Mouse (Mus musculus) right cerebral cortex, adult 2 months (tissue): ENCODE data around the gene Rap1a.
"Not testable (repeated sequence)": the region's sequence is repeated elsewhere in the genome, so short reads cannot be mapped to it uniquely, and the experiment has no call there.

Source experiments
- DNase-seq, 2 experiments: peaks; one replicate each; pipeline ENCODE4 v3.0.0; 2021 to 2022; ENCODE audit warnings: low spot score in 2 of 2

Rap1a gene

DNA sequence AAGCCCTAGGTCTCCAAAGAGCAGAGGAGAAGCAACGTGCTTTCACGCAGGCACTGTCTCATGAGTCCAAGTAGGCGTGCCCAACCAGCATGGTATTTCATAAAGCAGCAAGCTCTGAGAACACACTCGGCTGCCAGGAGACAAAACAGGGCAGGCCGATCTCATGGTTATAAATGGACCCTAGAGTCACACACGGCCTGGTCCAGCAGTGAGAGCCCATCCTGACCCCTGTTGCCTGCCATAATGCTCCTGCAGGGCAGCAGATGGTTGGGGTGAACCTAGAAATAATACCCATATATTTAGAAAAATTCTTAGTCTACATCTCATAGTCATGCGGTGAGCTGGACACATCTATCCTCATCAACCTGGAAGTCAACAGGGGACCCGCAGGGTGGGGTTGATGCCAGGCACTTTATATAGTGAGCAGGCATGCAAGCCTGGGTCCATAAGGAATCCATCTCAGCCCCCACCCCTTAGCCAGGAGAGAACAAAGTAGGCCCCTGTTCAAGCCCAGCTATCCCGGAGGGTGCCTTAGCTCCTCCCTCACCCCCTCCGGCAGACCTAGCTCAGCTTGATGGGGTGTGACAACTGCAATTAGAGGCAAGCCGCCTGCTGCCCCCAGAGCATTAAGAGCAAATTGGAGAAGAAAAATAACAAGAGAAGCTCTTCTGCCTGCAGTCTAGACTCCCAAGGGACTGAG, 83.1 kb downstream of the Rap1a start:
- no peak for DNase-seq

DNA sequence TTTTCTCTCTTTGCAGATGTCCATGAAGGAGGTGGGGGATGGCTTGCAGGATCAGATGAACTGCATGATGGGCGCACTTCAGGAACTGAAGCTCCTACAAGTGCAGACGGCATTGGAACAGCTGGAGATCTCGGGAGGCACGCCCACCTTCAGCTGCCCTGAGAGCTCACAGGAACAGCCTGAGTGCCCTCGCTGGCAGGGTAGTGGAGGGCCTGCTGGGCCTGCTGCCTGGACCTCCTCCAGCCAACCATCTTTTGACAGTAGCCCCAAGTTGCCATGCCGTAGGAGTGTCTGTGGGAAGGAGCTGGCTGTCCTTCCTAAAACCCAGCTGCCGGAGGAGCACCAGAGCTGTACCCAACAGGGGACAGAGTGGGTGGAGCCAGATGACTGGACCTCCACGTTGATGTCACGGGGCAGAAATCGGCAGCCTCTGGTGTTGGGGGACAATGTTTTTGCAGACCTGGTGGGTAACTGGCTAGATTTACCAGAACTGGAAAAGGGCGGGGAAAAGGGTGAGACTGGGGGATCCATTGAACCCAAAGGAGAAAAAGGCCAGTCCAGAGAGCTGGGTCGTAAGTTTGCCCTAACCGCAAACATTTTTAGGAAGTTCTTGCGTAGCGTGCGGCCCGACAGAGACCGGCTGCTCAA, 84.7 kb downstream of the Rap1a start:
- no peak for DNase-seq

GRCm38 (mm10) chr3:105714820-105715167, 86.3 kb downstream of the Rap1a start:
- no peak for DNase-seq

GRCm38 (mm10) chr3:105714091-105714819, 86.9 kb downstream of the Rap1a start:
- DNase-seq = no peak

GRCm38 (mm10) chr3:105712827-105713226, 88.3 kb downstream of the Rap1a start:
- DNase-seq = no peak

DNA sequence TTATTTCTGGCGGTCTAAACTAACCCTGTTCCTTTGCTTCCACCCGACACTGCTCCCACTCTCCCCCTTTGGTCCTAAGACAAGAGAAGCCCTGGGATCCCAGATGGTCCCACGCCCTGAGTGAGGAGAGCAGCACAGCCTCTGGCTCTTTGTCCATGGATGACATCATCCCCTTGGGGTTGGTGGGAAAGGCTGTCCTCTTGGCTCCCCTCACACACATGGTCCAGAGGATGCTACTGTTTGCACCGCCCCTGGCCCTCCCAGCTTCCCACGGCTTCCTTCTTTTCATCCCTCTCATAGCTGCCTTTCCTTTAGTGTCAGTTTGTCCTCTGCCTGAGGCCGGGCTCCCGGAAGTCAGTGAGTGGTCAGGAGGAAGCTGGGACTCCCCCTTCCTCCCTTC, 89.4 kb downstream of the Rap1a start:
- DNase-seq = no peak

DNA sequence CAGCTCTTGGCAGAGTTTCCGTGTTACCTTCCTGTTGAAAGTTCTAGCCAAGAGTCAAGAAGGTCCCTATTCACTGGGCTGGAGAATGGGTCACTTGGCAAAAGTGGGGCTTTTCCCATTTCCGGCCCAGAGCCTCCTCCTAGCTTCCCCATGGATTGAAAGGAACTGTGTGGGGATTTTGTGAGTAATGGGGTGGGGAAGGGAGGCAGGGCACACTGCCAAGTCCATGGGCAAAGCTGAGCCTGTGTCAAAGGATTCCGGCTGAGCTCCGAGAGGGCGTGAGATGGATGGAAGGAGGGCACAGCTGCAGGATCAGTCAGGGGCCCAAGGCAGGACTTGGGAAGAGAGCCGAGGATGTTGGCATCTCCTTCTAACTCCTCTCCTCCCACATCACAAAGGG, 90.9 kb downstream of the Rap1a start:
- DNase-seq = no peak

GRCm38 (mm10) chr3:105707590-105707989, 93.5 kb downstream of the Rap1a start:
- no peak for DNase-seq

DNA sequence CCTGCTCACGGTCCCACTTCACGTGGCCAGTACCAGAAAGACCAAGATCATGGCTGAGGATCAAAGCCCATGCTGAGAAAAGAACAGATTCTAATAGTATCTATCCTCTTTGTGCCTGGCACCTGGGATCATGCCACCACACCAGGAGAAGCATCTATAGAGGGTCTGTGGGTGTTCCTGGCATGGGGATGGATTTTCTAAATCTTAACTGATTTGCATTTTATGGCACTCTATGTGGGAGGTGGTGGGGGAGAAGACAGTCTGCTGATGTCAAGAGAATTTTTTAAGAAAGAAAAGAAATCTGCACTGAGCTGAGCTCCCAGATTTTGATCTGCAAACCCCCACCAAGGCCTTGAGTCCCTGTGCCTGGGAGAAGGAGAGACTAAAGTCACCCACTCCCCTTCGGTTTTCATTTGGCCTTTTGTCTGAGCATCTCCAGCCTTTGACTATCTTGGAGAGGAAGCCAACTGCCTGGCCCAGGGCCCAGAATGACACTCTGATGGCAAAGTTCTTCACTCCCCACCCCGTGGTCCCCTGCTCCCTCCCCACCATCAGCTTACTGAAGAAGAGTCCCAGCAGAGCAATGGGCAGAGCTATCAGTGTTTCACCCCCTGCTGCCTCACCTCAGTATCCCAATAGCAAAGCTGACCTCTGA, 94.6 kb downstream of the Rap1a start:
- DNase-seq = peak; percentile 72 to 78

- DNase-seq = no peak
These were observed 95.6 kb downstream of the Rap1a start for GRCm38 (mm10) chr3:105705561-105705960.

DNA sequence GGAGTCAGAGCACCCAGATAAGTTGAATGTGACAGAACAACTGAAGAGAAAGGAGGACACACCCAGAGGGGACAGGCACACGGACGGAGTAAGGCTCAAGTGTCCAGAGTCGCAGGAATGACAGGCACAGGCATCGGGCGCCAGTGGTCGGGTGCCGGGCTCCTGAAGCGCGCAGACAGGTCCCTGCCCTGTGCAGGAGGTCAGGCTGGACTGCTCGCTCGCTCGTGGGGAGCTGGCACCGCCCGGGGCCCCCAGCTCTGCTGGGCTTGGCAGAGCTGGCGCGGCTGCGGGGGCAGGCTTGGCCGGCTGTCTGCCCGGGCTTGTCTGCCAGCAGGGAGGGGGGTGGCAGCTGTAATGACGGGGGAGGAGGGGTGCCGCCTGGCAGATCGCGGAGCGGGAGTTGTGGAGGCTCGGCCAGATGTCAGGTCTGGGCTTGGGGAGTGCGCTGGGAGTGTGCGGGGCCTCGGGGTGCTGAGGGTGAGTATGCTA, 96.0 kb downstream of the Rap1a start:
- peak; percentile 85 to 88 for DNase-seq

DNA sequence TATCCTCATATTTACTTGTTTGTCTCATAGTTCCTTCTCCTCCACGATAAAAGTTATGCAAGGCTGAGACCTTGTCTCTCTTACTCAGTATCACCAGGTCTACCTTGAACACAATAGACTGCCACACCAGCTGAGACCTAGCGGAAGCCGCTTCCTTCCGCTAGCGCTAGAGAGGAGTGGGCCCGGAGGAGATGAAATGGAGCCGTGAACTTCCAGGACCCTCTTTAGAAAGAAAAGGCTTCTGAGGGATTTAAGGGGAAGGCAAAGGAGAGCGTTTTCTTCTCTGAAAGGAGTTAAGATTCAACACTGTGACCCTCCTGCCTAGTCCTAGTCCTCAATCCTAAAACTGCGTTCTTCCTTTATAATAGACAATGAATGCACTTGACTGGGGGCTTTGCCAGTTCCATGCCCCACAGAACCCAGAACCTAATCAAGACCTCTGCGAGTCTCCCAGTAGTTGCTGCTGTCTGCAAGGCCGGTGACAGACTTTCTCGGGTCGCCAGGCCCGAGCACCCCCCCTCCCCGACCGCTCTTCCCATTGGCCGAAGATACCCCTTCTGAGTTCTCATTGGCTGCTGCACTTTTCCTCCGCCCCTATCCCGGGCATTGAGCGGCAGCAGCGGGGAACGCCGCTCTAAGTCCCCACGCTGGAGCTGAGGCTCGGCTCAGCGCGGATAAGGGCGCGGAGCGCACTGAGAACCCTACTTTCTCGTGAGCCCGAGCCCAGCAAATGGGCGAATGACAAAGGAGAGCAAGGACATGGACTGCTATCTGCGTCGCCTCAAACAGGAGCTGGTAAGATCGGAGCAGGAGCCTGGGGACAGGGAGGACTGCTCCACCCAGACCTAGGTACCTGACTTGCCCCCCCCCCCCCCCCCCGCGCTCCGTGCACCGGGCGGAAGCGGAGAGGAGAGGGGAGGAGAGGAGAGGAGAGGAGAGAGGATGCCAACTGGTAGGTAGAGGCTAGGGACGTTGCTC, 96.8 kb downstream of the Rap1a start, which contains the start of gene Inka2:
Gene Inka2 (plus strand): TSS at position 569 of the 978 bp plus-strand sequence.
- peak; percentile 80 to 83 for DNase-seq

DNA sequence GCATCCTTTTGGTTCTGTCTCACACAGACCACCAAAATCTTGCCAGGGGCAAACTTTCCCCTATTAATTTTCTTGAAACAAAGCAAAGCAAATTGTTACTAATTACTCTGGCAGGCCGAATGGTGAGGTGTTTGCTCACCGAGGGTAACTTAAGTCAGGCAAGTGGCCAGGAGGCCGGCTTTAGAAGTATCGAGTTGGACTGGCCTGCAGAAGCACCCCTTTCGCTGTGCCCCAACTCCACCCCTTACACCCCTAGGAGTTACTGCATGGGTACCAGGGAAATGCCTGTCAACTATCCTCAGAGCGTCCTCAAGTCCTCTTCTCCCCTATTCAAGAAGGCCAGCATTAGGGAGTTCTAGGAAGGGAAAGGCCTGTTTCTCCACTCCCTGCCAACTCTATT, 97.6 kb downstream of the Rap1a start:
- no peak for DNase-seq

GRCm38 (mm10) chr3:105701399-105701798, 99.7 kb downstream of the Rap1a start:
- DNase-seq = no peak

DNA sequence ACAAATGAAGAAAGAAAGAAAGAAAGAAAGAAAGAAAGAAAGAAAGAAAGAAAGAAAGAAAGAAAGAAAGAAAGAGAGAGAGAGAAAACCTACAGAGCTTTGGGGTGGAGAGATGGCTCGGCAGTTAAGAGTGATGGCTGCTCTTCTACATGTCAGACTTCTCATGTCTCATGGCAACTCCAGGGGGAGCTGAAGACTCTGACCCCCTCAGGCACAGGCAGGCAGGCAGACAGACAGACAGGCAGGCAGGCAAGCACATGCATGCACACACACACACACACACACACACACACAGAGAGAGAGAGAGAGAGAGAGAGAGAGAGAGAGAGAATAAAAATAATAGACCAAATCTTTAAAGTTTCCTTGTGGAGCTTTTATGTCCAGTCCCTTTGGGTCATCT, 100.3 kb downstream of the Rap1a start:
- not testable (repeated sequence) for DNase-seq

DNA sequence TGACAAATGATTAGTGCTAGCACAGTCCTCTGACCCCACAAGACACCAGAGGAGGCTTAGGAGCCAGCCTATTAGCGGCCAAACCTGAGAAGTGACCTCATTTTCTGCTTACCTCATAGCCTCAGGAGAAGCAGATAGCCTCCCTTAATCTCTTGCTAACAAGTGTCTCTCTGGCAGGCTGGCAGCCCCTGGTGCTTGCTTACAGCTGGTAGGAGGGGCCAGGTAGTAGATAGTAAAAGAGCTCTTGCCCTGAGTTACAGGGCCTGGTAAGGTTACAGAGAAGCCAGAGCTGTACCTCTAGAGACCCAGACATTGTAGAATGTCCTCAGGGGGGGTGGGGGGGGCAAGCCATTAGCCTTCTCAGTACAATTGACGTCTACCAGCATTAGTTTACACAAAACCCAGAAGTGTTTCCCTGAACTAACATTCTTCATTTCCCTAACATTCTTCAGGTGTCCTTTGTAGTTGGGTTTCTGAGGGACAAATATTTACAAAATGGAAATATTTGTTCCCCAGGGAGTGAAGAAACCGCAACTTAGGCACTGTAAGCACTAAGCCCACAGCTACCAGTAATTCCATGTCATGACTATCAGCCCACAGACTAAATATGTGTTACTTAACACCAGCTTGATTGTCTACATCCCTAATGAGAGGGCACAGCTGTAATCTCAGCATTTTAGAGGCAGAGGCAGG, 101.7 kb downstream of the Rap1a start:
- DNase-seq = no peak

DNA sequence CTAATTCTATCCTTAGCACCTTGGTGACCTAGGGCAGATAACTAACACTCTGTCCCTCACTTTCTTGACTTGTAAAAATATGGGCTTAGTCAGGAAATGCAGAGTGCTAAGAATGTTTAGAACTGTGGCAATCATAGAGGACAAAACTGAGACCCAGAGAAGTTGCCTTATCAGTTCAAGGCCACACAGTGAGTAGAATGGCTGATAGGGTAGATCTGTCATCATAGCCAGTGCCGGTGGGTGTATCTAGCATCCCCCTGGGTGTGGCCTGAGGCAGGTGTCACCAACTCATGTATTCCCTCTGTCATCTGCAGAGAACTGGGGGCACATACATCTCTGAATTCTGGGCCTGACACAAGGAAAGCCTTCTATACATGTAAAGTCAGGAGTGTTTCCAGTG, 102.8 kb downstream of the Rap1a start:
- no peak for DNase-seq

GRCm38 (mm10) chr3:105697148-105697441, 104.0 kb downstream of the Rap1a start:
- no peak for DNase-seq

- peak in 1 of 2 experiments; percentile 18 for DNase-seq
These were observed 104.6 kb downstream of the Rap1a start for GRCm38 (mm10) chr3:105696387-105697147.
